Mouse (Mus musculus) erythroblast, embryonic 14.5 days (primary cell): Measurements from ENCODE around the gene Ttc1.

Experiments used
- GATA1 ChIP-seq: IDR thresholded peaks from 2 replicates; pipeline ENCODE4 v1.6.1; 2012; ENCODE audit warnings: low read length, inconsistent platforms, mixed read lengths
- TAL1 ChIP-seq: IDR thresholded peaks from 3 replicates; pipeline ENCODE4 v1.6.1; 2012; ENCODE audit warnings: low read length, inconsistent platforms, mixed read lengths

DNA sequence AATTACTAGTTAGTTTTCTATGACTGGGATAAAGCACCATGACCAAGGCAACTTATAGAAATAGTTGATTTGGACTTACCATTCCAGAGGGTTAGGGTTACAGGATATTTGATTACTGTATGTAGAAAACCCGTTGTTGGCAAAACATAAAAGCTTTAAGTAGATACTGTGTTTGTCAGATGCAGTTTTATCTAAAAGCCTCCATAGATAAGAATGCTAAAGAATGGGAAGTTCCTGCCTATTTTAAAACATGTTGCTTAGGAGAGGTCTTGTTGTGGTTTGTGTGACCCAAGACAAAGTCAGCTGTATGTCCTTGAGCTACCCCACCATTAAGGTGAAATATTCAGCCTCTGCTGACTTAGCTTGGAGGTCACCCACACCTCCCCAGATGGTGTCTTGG, 6.8 kb upstream of the Ttc1 start:
- no peak for TF ChIP-seq GATA1
- no peak for TF ChIP-seq TAL1
